Mouse (Mus musculus): ENCODE measurements around the gene Fam160a2. TPM values are rescaled to one million over a fixed set of nuclear protein-coding genes. Genes with fewer than 3 reads are reported as not detected.
"Not testable (repeated sequence)": the region's sequence is repeated elsewhere in the genome, so short reads cannot be mapped to it uniquely, and the experiment has no call there.

Gene Fam160a2
- total and polyA plus RNA-seq, 3 experiments = 18.5 to 50.5 (median 25.5) TPM

DNA sequence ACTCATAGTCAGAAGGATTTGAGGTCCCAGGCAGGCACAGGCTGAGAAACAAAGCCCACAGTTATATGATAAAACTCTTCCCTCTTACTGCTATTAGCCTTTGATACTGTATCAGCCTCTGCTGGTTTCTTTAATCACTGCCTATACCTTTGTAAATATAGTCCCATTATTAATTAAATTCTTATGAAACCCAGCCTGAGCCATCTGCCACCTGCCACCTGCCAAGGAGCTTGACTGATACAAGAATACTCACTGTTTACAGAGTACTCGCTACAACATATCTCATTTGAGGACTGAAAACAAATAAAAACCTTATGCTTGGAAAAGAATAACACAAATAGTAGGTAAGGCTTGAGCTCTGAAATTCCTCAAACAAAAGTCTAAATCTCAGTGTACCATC lies 5.2 kb downstream of the Fam160a2 start:
- DNase-seq = no peak

DNA sequence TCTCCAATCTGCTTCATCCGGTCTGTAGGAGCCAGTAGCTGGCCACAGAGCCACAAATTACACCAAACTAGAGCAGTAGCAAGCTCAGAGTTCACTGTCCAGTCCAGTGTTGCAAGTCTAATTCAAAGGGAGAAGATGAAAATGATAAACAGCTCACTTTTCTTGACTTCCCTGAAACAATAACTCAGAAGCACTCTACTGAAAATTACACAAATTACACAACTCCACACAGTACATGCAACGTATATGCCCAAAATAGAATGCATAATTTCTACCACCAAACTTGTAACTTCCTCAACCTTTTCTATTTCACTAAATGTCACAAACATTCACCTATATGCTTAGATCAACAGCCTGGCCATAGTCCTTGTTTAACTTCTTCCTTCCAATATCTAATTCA lies 9.6 kb downstream of the Fam160a2 start:
- DNase-seq = no peak

DNA sequence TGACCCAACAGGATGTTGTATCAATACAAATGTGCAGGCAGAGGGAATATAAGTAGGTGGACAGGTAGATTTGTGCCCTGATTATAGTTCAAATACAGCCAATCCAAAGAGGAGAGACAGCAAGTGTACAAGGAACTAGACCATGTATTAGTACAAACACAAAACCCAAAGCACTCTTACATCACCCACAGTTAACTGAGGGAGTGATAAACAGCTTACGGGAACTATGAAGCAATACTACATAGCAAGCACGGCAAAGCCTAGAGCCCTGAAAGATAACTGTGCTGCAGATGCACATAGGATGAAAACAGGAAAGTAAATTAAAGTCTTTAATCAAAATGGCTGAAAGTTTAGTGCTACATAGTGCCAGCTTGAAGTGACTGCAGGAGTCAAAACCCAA lies 12.2 kb downstream of the Fam160a2 start:
- DNase-seq = no peak

DNA sequence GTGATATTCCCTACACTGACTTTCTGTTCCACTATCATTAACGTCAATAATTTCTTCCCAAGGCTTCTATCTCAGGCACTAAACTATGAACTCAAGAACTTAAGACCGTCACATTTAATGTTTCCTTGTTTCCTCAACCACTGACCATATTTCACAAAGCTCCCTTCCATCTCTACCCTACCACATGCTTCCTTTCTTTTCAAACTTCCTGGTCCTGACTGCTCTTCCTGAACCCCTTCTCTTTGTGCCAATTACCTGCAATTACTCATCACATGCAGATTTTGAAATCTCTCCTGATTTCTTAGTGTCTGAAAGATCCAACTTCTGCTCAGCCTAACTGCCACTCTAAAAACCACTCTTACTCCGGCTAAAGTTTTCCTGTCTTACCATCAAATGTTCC lies 19.5 kb downstream of the Fam160a2 start:
- no peak for DNase-seq

DNA sequence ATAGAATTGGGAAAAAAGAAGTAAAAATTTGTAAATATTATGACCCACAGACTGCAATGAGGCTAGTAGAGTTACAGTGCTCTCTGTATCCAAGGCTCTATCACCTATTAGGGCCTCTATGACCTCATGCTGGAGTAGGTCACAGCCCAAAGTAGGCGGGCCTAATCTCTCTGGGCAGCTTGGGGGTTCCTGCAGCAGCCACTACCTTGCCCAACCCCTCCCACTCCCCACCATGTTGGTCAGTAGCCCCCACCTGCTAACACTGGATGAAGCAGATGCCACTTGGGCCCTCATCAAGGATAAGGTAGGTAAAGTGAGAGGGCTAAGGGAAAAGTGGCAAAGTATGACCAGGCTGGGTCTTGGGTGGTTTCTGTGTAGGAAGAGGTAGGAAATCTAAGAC lies 25.0 kb downstream of the Fam160a2 start, which contains the start of gene Gm5901:
TSS of gene Gm5901 (plus strand) at position 173 of the 400 bp plus-strand sequence.
- no peak for DNase-seq

DNA sequence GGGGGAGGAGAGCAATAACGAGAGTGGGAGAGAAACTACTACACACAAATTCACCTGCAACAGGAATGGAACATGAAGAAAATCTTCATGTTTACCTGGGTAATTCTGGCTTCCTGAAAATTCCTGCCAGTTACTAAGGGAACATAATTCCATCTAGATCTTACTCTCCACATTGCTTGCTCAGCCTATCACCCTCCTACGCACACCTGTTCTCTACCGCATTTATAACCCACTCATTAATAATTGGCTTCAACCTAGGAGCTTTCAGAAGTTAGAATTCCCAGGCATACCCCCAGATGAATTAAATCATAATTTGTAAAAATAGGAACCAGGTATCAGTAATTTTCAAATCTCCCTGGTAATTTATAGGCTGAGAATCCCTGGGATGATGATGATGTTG lies 25.9 kb downstream of the Fam160a2 start:
- no peak for DNase-seq

DNA sequence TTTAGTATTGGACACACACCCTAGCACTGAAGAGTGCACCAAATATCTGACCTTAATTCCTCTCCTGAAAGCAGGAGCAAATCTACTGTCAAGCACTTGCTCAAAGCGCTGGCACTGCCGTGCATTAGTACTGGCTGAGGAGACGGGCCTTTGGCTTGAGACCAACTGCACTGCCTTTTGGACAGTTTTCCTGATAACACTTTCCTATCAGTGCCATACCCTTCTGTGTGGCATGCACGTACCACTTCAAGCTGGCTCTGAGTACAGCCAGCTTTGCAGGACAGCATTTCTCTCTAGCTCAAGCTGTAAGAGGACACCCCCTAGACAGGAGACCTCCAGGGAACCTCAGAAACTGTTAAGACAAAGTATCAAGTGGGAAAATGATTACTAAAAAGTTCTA lies 26.3 kb downstream of the Fam160a2 start:
- peak; percentile 13 for DNase-seq

DNA sequence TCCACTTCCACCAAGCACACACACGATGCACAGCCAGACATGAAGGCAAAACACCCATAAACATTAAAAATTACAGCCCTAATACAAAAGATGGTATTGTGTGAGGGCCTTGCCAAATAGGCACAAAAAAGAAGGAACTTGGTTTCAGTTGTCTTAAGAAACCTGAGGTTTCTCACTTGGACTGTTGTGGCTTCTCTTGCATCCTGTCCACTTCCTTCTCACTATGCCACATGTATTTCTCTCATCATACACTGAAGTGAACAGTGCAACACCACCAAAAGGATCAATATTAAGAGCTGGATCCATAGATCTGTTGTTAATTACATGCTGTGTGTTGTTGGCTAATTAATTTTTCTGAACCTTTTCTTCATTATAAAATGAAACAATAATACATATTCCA lies 26.9 kb downstream of the Fam160a2 start:
- no peak for DNase-seq

DNA sequence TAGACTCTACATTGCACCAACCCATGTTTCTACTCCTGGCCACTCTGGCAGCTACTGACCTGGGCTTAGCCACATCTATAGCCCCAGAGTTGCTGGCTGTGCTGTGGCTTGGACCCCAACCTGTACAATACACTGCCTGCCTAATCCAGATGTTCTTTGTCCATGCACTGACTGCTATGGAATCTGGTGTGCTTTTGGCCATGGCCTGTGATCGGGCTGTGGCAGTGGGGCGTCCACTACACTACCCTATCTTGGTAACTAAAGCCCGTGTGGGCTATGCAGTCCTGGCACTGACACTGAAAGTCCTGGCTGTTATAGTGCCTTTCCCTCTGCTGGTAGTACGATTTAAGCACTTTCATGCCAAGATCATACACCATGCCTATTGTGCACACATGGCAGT lies 31.3 kb downstream of the Fam160a2 start:
- DNase-seq = no peak

DNA sequence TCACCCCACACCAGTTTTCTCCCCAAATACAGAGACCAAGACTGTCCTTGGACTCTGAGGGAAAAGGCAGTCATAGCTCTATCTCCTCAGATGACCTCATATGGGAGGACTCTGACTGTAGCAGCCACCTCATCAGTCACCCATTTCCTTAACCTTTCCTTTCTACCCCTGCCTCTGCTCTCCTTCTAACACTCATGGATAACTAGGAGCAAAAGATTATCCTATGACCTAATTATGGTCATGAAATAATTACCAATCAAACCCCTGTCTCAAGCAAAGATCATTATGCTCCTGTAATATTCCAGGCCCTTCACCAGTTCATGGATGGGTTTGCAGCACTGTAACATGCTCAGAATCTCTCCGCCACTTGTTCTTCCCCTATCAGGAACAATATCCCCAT lies 31.9 kb downstream of the Fam160a2 start, which contains the start of gene Olfr692:
TSS of gene Olfr692 (plus strand) at position 301 of the 400 bp plus-strand sequence.
- no peak for DNase-seq

DNA sequence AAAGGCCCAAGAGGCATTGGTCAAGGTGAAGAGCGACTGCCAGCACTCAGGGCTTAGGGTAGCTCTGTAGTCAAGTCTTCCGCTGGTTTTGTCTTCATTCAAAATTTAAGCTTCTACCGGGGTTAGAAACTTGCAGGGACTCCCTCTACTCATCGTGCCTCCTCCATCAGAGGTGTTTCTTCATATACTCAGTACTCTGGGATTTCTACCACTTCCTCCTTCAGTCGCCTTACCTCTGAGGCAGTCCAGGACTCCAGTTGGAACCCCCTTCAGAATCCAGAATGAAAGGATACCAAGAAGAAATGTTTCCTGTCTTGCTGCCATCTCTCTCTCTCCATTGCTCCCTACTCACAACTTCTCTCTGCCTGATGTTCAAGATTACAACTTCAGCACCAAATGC lies 32.6 kb downstream of the Fam160a2 start:
- DNase-seq = no peak

DNA sequence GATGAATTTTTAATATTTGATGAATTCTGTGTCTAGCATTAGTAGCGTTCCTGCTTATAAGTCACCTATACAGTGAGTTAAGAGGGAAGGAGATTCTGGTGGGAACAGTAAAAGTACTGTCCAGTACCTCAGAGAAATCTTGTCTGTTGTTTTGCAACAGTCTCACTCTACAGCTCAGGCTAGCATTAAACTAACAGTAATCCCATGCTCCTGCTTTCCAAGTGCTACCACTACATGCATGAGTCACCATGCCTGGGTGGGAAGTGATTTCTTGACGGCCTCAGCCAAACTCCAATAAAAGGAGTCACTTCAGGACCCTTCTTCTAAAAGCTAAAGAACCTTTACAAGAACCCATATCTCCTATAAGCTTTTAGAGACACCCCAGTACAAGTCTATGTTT lies 38.1 kb downstream of the Fam160a2 start:
- no peak for DNase-seq

DNA sequence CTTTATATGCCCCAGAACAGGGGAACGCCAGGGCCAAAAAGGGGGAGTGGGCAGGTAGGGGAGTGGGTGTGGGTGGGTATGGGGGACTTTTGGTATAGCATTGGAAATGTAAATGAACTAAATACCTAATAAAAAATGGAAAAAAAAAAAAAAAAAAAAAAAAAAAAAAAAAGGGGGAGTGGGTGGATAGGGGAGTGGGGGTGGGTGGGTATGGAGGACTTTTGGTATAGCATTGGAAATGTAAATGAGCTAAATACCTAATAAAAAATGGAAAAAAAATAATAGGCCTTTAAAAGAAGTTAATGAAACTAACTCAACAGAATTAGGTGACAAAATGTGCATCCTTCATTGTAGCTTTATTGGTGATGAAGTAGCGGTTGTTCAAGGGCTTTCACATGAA lies 43.4 kb downstream of the Fam160a2 start:
- DNase-seq = not testable (repeated sequence)

DNA sequence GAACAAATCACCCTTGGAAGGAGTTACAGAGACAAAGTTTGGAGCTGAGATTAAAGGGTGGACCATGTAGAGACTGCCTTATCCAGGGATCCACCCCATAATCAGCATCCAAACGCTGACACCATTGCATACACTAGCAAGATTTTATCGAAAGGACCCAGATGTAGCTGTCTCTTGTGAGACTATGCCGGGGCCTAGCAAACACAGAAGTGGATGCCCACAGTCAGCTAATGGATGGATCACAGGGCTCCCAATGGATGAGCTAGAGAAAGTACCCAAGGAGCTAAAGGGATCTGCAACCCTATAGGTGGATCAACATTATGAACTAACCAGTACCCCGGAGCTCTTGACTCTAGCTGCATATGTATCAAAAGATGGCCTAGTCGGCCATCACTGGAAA lies 43.8 kb downstream of the Fam160a2 start:
- not testable (repeated sequence) for DNase-seq

DNA sequence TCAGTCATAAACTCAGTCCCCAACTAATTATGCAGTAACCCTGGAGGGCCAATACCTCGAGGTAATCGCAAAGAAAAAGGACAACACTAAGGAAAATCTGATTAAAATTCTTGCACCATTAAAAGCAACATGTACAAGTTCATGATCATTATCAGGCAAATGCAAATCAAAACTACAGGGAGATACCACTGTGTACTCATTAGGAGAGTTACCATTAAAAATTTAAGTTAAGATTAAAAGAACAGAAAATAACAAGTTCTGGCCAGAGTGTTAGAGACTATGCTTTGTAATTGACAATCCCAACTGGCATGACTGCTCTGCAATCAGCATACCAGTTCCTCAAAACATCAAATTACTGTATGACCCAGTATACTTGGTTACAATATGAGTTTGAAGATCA lies 57.1 kb downstream of the Fam160a2 start:
- no peak for DNase-seq

DNA sequence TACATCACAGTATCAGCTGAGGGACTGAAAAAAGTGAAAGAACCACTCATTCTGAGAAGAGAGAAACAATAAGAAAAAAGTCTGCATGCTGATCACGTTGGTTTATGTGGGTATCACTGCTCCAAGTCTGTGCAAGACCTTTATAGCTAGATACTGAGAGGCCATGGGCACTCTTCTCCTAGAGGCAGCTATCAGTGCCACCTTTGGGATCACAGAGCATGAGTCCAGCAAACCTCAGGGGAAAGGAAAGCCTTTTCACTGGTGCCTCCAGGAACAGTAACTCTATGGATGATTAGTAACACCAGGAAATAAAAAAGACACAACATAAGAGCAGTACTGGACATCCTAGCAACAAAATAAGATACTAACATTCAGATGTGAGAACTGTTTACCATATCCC lies 57.7 kb downstream of the Fam160a2 start, which contains the start of gene Olfr691:
TSS of gene Olfr691 (minus strand) at position 101 of the 400 bp plus-strand sequence.
- no peak for DNase-seq

DNA sequence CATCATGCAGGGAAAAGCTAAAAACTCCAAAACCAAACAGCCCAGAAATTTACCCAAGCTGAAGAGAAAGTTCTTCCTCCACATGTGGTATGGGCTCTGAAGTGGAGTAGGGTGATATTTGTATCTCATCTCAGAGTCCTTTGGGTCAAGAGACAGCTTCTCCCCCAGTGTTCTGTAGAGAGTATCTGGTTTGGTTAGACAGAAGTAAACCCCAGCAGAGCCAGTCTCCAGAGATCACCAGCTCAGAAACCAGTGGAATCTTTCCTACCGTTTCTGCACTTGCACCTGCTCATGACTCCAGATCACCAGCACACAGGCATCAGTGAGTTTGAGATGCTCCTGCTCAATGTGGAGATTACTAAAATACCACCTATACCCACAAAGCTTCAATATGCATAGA lies 65.8 kb downstream of the Fam160a2 start, which contains the start of gene Olfr690:
TSS of gene Olfr690 (minus strand) at position 101 of the 400 bp plus-strand sequence.
- DNase-seq = no peak

DNA sequence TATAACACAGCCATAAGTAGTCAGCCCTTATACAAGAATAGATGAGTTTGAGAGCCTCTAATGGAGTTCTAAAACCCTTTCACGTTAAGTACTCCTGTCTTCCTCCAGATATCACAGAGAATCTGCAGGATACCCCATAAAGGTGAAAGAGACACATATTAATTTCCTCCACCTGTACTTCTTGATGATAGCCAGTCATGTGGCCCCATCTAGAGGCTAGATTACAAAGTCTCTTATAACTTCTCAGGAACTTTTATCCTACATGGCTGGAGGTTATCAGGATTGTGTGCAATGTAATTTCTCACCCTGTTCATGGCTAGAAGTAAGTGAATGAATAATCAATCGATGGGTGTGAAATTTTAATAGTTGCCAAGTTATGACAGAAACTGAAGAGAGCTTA lies 74.6 kb downstream of the Fam160a2 start:
- DNase-seq = no peak

Other genes with a start within 250 kb of the Fam160a2 start
- gene Olfr684, start 236.4 kb downstream of the Fam160a2 start, total RNA-seq (2021) = not detected
- gene Olfr684, start 236.4 kb downstream of the Fam160a2 start, polyA plus RNA-seq (2012; rRNA removed) = not detected in 2 replicates
- gene Olfr685, start 214.0 kb downstream of the Fam160a2 start, total RNA-seq (2021) = not detected
- not detected in 2 replicates for gene Olfr685, start 214.0 kb downstream of the Fam160a2 start, polyA plus RNA-seq (2012; rRNA removed)
- not detected for gene Olfr686, start 192.6 kb downstream of the Fam160a2 start, total RNA-seq (2021)
- not detected in 2 replicates for gene Olfr686, start 192.6 kb downstream of the Fam160a2 start, polyA plus RNA-seq (2012; rRNA removed)
- not detected for gene Olfr688, start 112.0 kb downstream of the Fam160a2 start, total RNA-seq (2021)
- not detected in 2 replicates for gene Olfr688, start 112.0 kb downstream of the Fam160a2 start, polyA plus RNA-seq (2012; rRNA removed)
- gene Olfr689, start 88.9 kb downstream of the Fam160a2 start, total RNA-seq (2021) = not detected
- gene Olfr689, start 88.9 kb downstream of the Fam160a2 start, polyA plus RNA-seq (2012; rRNA removed) = not detected in 2 replicates
- gene Olfr690, start 66.0 kb downstream of the Fam160a2 start, total RNA-seq (2021) = not detected
- gene Olfr690, start 66.0 kb downstream of the Fam160a2 start, polyA plus RNA-seq (2012; rRNA removed) = not detected in 2 replicates
- not detected for gene Olfr691, start 57.8 kb downstream of the Fam160a2 start, total RNA-seq (2021)
- not detected in 2 replicates for gene Olfr691, start 57.8 kb downstream of the Fam160a2 start, polyA plus RNA-seq (2012; rRNA removed)
- not detected for gene Olfr692, start 31.8 kb downstream of the Fam160a2 start, total RNA-seq (2021)
- gene Olfr692, start 31.8 kb downstream of the Fam160a2 start, polyA plus RNA-seq (2012; rRNA removed) = not detected in 2 replicates
- not detected for gene Gm5901, start 25.0 kb downstream of the Fam160a2 start, total RNA-seq (2021)
- not detected in 2 replicates for gene Gm5901, start 25.0 kb downstream of the Fam160a2 start, polyA plus RNA-seq (2012; rRNA removed)
- gene Cnga4, start 4.5 kb upstream of the Fam160a2 start, total RNA-seq (2021) = not detected
- gene Cnga4, start 4.5 kb upstream of the Fam160a2 start, polyA plus RNA-seq (2012; rRNA removed) = 0.13 and 0.26 TPM in 2 replicates
- not detected for gene Cckbr, start 25.7 kb upstream of the Fam160a2 start, total RNA-seq (2021)
- gene Cckbr, start 25.7 kb upstream of the Fam160a2 start, polyA plus RNA-seq (2012; rRNA removed) = 0.04 and 0.10 TPM in 2 replicates
- gene Cavin3, start 82.2 kb upstream of the Fam160a2 start, total RNA-seq (2021) = 10 to 100 TPM; 71.0 to 90.9 TPM
- 158 and 163 TPM in 2 replicates for gene Cavin3, start 82.2 kb upstream of the Fam160a2 start, polyA plus RNA-seq (2012; rRNA removed)
- 10 to 100 TPM; 56.2 to 68.5 TPM for gene Smpd1, start 154.3 kb upstream of the Fam160a2 start, total RNA-seq (2021)
- gene Smpd1, start 154.3 kb upstream of the Fam160a2 start, polyA plus RNA-seq (2012; rRNA removed) = 74.0 and 75.4 TPM in 2 replicates
- 10 to 100 TPM; 12.0 to 22.4 TPM for gene Apbb1, start 181.6 kb upstream of the Fam160a2 start, total RNA-seq (2021)
- gene Apbb1, start 181.6 kb upstream of the Fam160a2 start, polyA plus RNA-seq (2012; rRNA removed) = 49.1 and 61.8 TPM in 2 replicates
- gene Hpx, start 200.1 kb upstream of the Fam160a2 start, total RNA-seq (2021) = 1 to 10 TPM in 1 of 2 experiments, under 1 TPM in 1; 0.52 to 7.0 TPM
- 0.25 and 2.0 TPM in 2 replicates for gene Hpx, start 200.1 kb upstream of the Fam160a2 start, polyA plus RNA-seq (2012; rRNA removed)
- gene Trim3, start 233.5 kb upstream of the Fam160a2 start, total RNA-seq (2021) = 10 to 100 TPM; 24.2 to 33.8 TPM
- 34.6 and 36.2 TPM in 2 replicates for gene Trim3, start 233.5 kb upstream of the Fam160a2 start, polyA plus RNA-seq (2012; rRNA removed)
- gene Timm10b, start 240.0 kb upstream of the Fam160a2 start, total RNA-seq (2021) = 100 to 1,000 TPM; 110 to 128 TPM
- 120 and 145 TPM in 2 replicates for gene Timm10b, start 240.0 kb upstream of the Fam160a2 start, polyA plus RNA-seq (2012; rRNA removed)
- gene Arfip2, start 240.4 kb upstream of the Fam160a2 start, total RNA-seq (2021) = 10 to 100 TPM; 55.5 to 65.4 TPM
- 68.3 and 76.9 TPM in 2 replicates for gene Arfip2, start 240.4 kb upstream of the Fam160a2 start, polyA plus RNA-seq (2012; rRNA removed)
- 1 to 10 TPM; 7.4 to 8.9 TPM for gene Gm45799, start 240.5 kb upstream of the Fam160a2 start, total RNA-seq (2021)
- gene Gm45799, start 240.5 kb upstream of the Fam160a2 start, polyA plus RNA-seq (2012; rRNA removed) = 562 and 695 TPM in 2 replicates

All from adrenal gland, adult 2 months (tissue).